In genomic region chr10:44646615-44647014, GRCm38 (mm10) we compare ENCODE assay signal across 23 mouse cellular contexts.
"Had no signal": no experiment of that assay in that cellular context is flagged by ENCODE, and none has a peak within 500 bp of the region (broad histone marks: within the 10 kb centered on the region; RNA-seq: fewer than 3 reads in every experiment).

No protein-coding gene starts in this region.

- H3K36me3 ChIP-seq: heart, embryonic 10.5 days; heart, embryonic 12.5 days; hindbrain, embryonic 13.5 days; hindbrain, embryonic 15.5 days; kidney, embryonic 15.5 days; limb, embryonic 12.5 days had no signal

- H3K9me3 ChIP-seq: heart, embryonic 10.5 days; hindbrain, embryonic 13.5 days; hindbrain, embryonic 15.5 days; kidney, embryonic 15.5 days; limb, embryonic 12.5 days had no signal

- H3K27ac ChIP-seq: heart, embryonic 10.5 days; hindbrain, embryonic 13.5 days; hindbrain, embryonic 15.5 days; hindbrain, postnatal 0 days; kidney, embryonic 15.5 days; kidney, postnatal 0 days; limb, embryonic 12.5 days had no signal

- H3K27me3 ChIP-seq: heart, embryonic 12.5 days; hindbrain, embryonic 13.5 days; hindbrain, embryonic 15.5 days; kidney, embryonic 15.5 days; limb, embryonic 12.5 days had no signal

- H3K9ac ChIP-seq: forebrain, postnatal 0 days; heart, embryonic 12.5 days; hindbrain, embryonic 13.5 days; hindbrain, embryonic 15.5 days; kidney, embryonic 15.5 days; limb, embryonic 12.5 days had no signal

- DNase-seq: forebrain, postnatal 0 days; gastrocnemius, postnatal 36 days; heart, adult 18-20 months; heart, postnatal 10 days; heart, postnatal 36 days; kidney, adult 11 months; kidney, adult 2 months; kidney, adult 9 months; kidney, postnatal 14 days; kidney, postnatal 36 days; layer of hippocampus, adult 9-11 months; layer of hippocampus, postnatal 36 days; left cerebral cortex, postnatal 4 days; liver had no signal

- H3K4me3 ChIP-seq: heart, embryonic 10.5 days; heart, embryonic 12.5 days; hindbrain, embryonic 13.5 days; hindbrain, embryonic 15.5 days; kidney, embryonic 15.5 days; limb, embryonic 12.5 days had no signal

- ATAC-seq: forebrain, postnatal 0 days; hindbrain, postnatal 0 days; intestine, embryonic 16.5 days had no signal

- H3K4me1 ChIP-seq: heart, embryonic 10.5 days; heart, embryonic 12.5 days; hindbrain, embryonic 13.5 days; hindbrain, embryonic 15.5 days; kidney, embryonic 15.5 days had no signal

- H3K4me2 ChIP-seq: heart, embryonic 12.5 days; hindbrain, embryonic 13.5 days; hindbrain, embryonic 15.5 days; kidney, embryonic 15.5 days; limb, embryonic 12.5 days had no signal
